Mouse (Mus musculus) limb, embryonic 15.5 days (tissue): ENCODE results near the gene Sfxn5. TPM values are rescaled to one million over a fixed set of nuclear protein-coding genes. Genes with fewer than 3 reads are reported as not detected.

Experiments
- ATAC-seq: fragments of 200-750 bp; cut with Nextera tagmentation; 2 replicates; pipeline ENCODE4 v1.8.0; 2017; ENCODE audit warnings: low read depth, moderate TSS enrichment; ENCODE audit not compliant: insufficient number of reproducible peaks, low FRiP score, low TSS enrichment
- H3K27ac ChIP-seq: fragments of 300-500 bp; sonication (generic); 2 replicates; pipeline ENCODE4 v1.5.1; 2015; ENCODE audit warnings: moderate library complexity, mild to moderate bottlenecking, inconsistent platforms
- H3K27me3 ChIP-seq: fragments of 300-500 bp; sonication (generic); 2 replicates; pipeline ENCODE4 v1.6.1; 2015; ENCODE audit warnings: inconsistent platforms
- H3K36me3 ChIP-seq: fragments of 300-500 bp; sonication (generic); 2 replicates; pipeline ENCODE4 v1.6.1; 2015; ENCODE audit warnings: inconsistent platforms
- H3K4me1 ChIP-seq: fragments of 300-500 bp; sonication (generic); 2 replicates; pipeline ENCODE4 v1.6.1; 2015; ENCODE audit warnings: inconsistent platforms
- H3K4me2 ChIP-seq: fragments of 300-500 bp; sonication (generic); 2 replicates; pipeline ENCODE4 v1.6.1; 2015; ENCODE audit warnings: mild to moderate bottlenecking, inconsistent platforms
- H3K4me3 ChIP-seq: fragments of 300-500 bp; sonication (generic); 2 replicates; pipeline ENCODE4 v1.5.1; 2015; ENCODE audit warnings: mild to moderate bottlenecking, inconsistent platforms
- H3K9ac ChIP-seq: fragments of 300-500 bp; sonication (generic); 2 replicates; pipeline ENCODE4 v1.6.1; 2015; ENCODE audit warnings: inconsistent platforms
- H3K9me3 ChIP-seq: fragments of 300-500 bp; sonication (generic); 2 replicates; pipeline ENCODE4 v1.6.1; 2016; ENCODE audit warnings: inconsistent platforms
- WGBS: fragments of 180-500 bp; shearing (Covaris S2); methylation state at CpG from one replicate; pipeline ENCODE4 v1.1.7; 2015; 5-methylcytosine and 5-hydroxymethylcytosine counted together
- polyA plus RNA-seq: library from polyadenylated mRNA; unstranded; fragments of >200 nt; fragmentation: Nextera tagmentation; extraction: Ambion mirVana; gene quantifications from 2 replicates; pipeline ENCODE4 v1.2.1, GENCODE M21; 2015

The Sfxn5 gene
- polyA plus RNA-seq, 1 experiment from 2014 or later, result 7.1 TPM

DNA sequence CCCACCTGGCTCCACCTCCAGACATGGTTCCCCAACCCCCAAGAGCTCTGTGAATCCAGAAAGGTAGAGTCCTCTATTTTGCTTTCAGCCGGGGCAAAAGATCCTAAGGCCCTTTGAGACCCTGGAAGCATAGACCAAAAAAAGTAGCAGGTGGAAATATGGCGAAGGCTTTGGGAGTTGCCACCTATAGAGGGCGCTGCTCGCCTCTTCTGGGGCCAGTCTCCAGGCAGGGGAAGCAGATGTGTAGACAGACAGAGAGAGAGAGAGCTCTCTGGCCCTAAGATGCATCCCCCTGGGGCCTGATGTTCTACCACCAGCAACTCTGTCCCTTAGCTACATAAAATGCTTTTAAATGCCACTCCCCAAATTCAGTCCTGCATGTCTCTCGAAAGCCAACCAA is 96.2 kb downstream of the Sfxn5 start:
- ATAC-seq, result no peak
- no peak overlapping the region for H3K9ac ChIP-seq
- H3K27me3 ChIP-seq, result no peaks in the 10 kb centered on the region
- peaks cover 24% of the 10 kb centered on the region for H3K4me1 ChIP-seq
- H3K27ac ChIP-seq, result no peak overlapping the region
- WGBS, result 43% methylated on average over 5 of the region's 5 CpGs
- H3K9me3 ChIP-seq, result no peaks in the 10 kb centered on the region
- no peak overlapping the region for H3K4me2 ChIP-seq
- H3K36me3 ChIP-seq, result no peaks in the 10 kb centered on the region
- H3K4me3 ChIP-seq, result no peak overlapping the region

DNA sequence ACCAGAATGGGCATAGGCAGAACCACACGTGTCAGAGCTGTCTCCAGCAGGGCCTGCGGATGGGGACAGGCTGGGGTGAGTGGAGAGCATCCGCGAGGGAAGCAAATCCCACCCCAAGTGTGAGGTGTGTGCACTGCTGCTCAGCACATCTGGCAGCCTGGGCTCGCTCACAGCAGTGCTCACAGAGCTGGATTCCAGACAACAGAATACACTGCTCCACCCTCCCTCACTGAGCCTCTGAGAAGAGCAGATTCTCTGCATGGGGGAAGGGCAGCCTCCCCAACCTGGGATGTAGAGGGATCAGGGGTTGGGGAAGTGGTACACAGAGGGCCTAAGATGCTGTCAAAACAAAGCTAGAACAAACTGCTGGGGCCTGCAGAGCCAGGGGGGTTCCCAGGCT is 98.4 kb downstream of the Sfxn5 start:
- Histone ChIP-seq H3K36me3 (no peaks in the 10 kb centered on the region), H3K27me3 (no peaks in the 10 kb centered on the region), H3K4me2 (no peak overlapping the region), H3K27ac (0 out of 2 replicates have a peak overlapping the region, but pooled peaks have one; percentile 0), H3K9ac (no peak overlapping the region), H3K4me1 (peaks cover 27% of the 10 kb centered on the region), H3K9me3 (no peaks in the 10 kb centered on the region), H3K4me3 (no peak overlapping the region)
- WGBS, result 25% methylated on average over 5 of the region's 5 CpGs
- ATAC-seq, result no peak

DNA sequence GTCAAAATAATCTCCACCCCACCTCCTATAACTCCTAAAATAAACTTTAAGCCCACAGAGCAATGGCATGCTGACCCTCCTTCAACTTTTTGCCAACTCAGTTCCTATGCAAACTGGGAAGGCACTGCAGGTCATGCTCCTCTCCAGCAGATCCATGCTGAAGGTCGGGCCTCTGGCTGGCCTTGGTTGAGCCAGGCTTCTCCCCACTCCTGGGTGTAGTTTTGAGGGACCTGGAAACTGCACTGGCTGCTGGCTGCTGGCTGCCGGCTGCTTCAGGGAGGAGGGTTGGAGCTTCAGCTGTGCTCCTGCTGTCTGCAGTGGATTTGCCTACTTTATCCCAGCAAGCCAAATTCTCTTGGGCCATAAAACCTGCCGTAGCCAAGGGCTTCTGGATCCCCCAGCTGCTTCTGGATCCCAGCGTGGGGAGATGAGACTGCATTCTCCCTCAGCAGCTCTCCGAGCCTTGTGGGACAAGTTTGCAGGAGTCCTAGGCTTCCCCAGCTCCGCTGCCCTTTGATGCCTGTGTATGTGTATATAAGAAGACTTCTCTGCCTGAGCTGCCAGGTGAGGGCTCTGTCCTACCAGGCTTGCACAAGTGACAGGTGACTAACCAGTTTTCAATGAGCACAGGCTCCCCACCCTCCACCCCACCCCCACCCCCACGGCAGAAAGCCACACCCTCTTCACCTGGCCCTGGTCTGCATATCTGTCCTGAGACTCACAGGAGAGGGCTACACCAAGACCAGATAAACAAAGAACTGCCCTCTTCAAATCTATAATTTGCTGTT is 100.2 kb downstream of the Sfxn5 start:
- Histone ChIP-seq H3K27me3 (no peaks in the 10 kb centered on the region), H3K4me2 (no peak overlapping the region), H3K4me1 (peaks cover 24% of the 10 kb centered on the region), H3K36me3 (no peaks in the 10 kb centered on the region), H3K9ac (no peak overlapping the region), H3K27ac (no peak overlapping the region), H3K4me3 (no peak overlapping the region), H3K9me3 (no peaks in the 10 kb centered on the region)
- no peak for ATAC-seq
- WGBS, result 21% methylated on average over 7 of the region's 7 CpGs

DNA sequence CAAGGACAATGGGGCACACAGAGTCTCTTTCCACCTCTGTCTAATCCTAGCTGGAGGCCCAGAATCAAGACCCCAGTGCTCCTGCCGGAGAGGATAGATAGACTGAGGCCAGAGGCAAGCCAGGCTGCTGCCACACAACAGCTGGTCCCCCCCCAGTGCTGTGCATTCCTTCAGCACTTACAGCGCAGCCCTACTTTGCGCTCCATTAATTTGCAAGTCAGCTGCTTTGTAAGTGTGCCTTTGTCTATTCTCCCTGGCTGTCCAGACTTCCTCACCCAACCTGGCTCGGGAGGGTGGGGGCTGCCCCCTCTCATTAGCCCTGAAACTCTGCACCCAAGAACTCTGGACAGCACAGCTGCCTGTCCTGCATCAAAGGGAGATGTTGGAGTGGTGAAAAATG is 101.2 kb downstream of the Sfxn5 start:
- Histone ChIP-seq H3K9ac (no peak overlapping the region), H3K27ac (no peak overlapping the region), H3K4me2 (no peak overlapping the region), H3K4me1 (peaks cover 24% of the 10 kb centered on the region), H3K4me3 (no peak overlapping the region), H3K27me3 (no peaks in the 10 kb centered on the region), H3K9me3 (no peaks in the 10 kb centered on the region), H3K36me3 (no peaks in the 10 kb centered on the region)
- WGBS, result 53% methylated on average over 4 of the region's 4 CpGs
- ATAC-seq, result no peak

DNA sequence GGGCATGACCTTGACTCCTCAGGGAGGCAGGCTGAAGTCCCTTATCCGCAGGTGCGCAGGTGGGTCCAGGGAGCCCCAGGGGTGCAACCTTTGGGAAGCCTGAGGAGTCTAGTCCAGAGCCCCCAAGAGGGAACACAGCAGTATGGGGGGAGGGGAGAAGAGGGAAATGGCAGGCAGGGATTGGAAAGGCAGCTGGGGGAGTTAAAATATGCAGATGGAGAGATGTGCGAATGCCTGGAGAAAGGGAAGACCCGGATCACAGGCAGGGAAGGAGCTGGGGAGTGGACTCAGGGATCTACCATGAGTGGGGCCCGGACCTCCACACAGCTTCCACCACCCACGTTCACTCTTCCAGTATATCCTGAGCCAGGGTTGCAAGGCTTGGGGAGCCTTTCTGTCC is 101.8 kb downstream of the Sfxn5 start:
- Histone ChIP-seq H3K4me3 (no peak overlapping the region), H3K9me3 (no peaks in the 10 kb centered on the region), H3K4me1 (peaks cover 24% of the 10 kb centered on the region), H3K4me2 (no peak overlapping the region), H3K36me3 (no peaks in the 10 kb centered on the region), H3K9ac (no peak overlapping the region), H3K27ac (no peak overlapping the region), H3K27me3 (no peaks in the 10 kb centered on the region)
- WGBS, result 29% methylated on average over 6 of the region's 6 CpGs
- ATAC-seq, result no peak

DNA sequence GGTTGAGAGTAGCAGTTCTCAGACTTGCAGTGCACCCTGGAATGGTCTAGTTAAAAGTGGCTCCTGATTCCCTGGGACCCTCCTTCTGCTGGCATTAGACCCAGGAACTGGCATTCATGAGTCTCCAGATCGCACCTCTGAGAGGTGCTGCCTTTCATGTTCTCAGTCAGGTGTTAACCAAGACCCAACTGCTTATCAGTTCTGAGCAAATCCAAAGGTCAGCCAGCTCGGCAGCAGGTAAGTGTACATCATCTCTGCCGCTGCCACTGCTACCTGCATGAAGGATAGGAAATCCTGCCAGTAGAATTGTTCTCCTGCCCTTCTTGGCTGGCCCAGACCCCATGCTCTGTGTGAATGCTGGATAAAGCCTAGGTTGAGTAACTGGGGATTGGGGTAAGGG is 102.5 kb downstream of the Sfxn5 start:
- Histone ChIP-seq H3K36me3 (no peaks in the 10 kb centered on the region), H3K27me3 (no peaks in the 10 kb centered on the region), H3K4me1 (peaks cover 24% of the 10 kb centered on the region), H3K27ac (no peak overlapping the region), H3K4me3 (no peak overlapping the region), H3K4me2 (no peak overlapping the region), H3K9ac (no peak overlapping the region), H3K9me3 (no peaks in the 10 kb centered on the region)
- ATAC-seq, result no peak
- WGBS, result 76% methylated on average over 3 of the region's 3 CpGs

DNA sequence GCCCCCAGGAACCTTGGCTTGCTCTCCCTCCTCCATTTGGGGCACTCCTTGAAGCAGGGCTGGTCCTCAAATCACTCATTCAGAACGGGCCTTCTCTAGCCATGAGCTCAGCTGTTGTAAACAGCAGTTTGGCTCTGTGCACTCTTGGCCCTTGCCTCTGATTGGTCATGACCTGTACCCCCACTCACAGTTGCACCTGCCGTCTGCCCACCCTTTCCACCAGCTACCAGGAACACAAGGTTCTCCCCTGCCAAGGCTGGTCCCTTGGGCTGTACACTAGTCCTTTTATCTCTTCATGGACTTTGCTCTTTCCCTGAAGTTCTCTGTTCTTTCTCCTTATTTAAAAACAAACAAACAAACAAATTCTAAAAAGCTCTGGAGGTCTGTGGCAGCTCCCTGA is 105.7 kb downstream of the Sfxn5 start:
- peaks cover 8% of the 10 kb centered on the region; the same call in 1 of the 2 replicates for H3K4me1 ChIP-seq
- H3K4me3 ChIP-seq, result no peak overlapping the region
- no peak for ATAC-seq
- H3K9ac ChIP-seq, result no peak overlapping the region
- no peak overlapping the region for H3K27ac ChIP-seq
- WGBS, result 56% methylated on average over 2 of the region's 2 CpGs
- H3K4me2 ChIP-seq, result no peak overlapping the region
- no peaks in the 10 kb centered on the region for H3K36me3 ChIP-seq
- H3K9me3 ChIP-seq, result no peaks in the 10 kb centered on the region
- no peaks in the 10 kb centered on the region for H3K27me3 ChIP-seq

DNA sequence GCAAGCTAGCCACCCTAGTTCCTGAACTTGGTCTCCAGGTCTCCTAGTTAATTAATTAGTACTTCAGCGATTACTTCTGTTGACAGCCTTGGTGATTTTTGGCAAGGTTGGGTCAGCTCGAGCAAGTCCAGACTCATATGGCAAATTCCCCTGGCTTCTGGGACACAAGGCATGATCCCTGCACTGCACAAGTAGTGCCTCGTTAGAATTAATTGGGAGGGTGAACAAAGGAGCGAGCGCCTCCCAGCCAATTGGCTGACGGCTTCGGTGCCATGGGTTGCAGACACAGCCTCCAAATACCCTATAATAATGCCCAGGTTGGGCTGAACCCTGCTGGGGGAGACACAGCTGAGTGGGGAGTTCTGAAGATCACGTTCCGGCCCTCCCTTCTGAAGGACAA is 106.7 kb downstream of the Sfxn5 start:
- Histone ChIP-seq H3K27ac (no peak overlapping the region), H3K4me2 (no peak overlapping the region), H3K9me3 (no peaks in the 10 kb centered on the region), H3K4me1 (peaks cover 7% of the 10 kb centered on the region; the same call in 1 of the 2 replicates), H3K9ac (no peak overlapping the region), H3K27me3 (no peaks in the 10 kb centered on the region), H3K4me3 (no peak overlapping the region), H3K36me3 (no peaks in the 10 kb centered on the region)
- no peak for ATAC-seq
- 48% methylated on average over 9 of the region's 9 CpGs for WGBS

DNA sequence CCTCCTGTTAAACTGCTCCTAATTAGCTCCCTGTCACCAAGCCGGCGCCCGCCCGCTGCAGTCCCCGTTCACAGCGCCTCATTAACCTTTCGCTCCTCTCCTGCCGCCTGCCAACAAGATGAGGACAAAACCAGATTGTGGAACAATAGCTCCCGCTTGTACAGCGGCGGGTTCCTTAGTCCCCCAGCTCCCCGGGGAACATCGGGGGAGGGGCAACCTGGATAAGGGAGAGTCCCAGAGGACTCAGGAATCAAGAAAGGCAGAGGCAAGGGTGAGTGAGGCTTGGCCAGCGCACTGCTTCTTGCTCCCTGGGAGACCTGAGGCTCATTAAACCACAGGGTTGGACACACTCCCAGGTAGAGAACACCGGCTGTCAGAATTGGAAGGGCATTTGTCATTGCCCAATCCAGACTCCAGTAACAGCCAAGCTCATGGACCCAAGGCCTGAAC is 108.8 kb downstream of the Sfxn5 start:
- H3K36me3 ChIP-seq, result no peaks in the 10 kb centered on the region
- H3K9me3 ChIP-seq, result no peaks in the 10 kb centered on the region
- H3K4me2 ChIP-seq, result no peak overlapping the region
- H3K27ac ChIP-seq, result no peak overlapping the region
- no peak overlapping the region for H3K9ac ChIP-seq
- WGBS, result 55% methylated on average over 15 of the region's 15 CpGs
- no peaks in the 10 kb centered on the region for H3K27me3 ChIP-seq
- ATAC-seq, result no peak
- H3K4me3 ChIP-seq, result no peak overlapping the region
- H3K4me1 ChIP-seq, result peaks cover 13% of the 10 kb centered on the region; the same call in 1 of the 2 replicates

DNA sequence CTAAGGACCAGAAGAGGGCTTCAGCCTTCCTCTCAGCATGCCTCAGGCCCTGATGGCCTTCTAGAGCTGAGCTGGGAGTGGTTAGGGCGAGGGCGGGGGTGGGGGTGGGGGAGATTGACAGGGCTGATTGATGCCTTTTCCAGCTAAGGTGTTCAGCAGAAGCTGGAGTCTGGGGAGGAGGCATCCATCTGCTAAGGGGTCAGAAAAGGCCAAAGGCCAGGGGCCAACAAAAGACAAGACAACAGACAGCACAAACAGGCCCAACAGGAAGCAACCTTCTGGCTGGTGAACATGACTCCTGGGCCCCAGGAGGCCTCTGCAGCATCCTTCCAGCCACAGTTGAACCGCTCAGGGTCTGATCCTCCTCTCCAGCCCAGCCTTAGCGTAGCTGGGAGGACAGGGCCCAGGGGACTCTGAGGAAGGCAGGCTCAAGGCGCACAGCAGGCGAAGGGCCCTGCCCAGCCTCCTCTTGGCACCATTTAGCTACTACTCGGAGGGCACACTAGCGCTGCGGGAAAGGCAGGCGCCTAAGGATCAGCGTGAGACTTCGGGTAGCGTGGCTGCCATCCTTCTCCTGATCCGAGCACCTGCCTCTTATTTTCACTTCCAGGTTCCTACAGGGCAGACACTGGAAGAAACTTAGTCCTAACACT is 109.6 kb downstream of the Sfxn5 start:
- Histone ChIP-seq H3K9ac (no peak overlapping the region), H3K9me3 (no peaks in the 10 kb centered on the region), H3K27ac (no peak overlapping the region), H3K4me3 (no peak overlapping the region), H3K4me2 (no peak overlapping the region), H3K27me3 (no peaks in the 10 kb centered on the region), H3K4me1 (peaks cover 13% of the 10 kb centered on the region; the same call in 1 of the 2 replicates), H3K36me3 (no peaks in the 10 kb centered on the region)
- no peak for ATAC-seq
- WGBS, result 55% methylated on average over 14 of the region's 14 CpGs

DNA sequence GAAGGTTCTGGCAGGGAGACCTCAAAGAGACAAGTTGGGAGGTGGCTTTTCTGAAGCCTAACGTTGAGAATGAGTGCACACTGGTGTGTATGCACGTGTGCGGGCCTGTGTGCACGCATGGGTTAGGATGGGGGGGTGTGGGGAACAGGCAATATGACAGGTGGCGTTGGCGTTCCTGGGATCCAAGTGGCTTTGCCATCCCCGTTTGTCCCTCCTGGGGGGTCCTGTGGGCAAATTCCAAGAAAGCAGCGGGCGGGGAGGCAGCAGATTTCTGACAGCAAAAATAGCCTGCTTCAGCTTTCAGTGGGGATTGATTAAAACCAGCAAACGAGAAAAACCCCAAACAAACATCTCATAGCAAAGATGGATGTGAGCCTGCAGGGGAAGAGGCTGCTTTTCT is 110.7 kb downstream of the Sfxn5 start:
- no peak overlapping the region for H3K4me2 ChIP-seq
- H3K9ac ChIP-seq, result no peak overlapping the region
- no peak overlapping the region for H3K4me3 ChIP-seq
- WGBS, result 68% methylated on average over 10 of the region's 10 CpGs
- ATAC-seq, result no peak
- H3K27ac ChIP-seq, result no peak overlapping the region
- H3K4me1 ChIP-seq, result peaks cover 13% of the 10 kb centered on the region; the same call in 1 of the 2 replicates
- H3K9me3 ChIP-seq, result no peaks in the 10 kb centered on the region
- no peaks in the 10 kb centered on the region for H3K36me3 ChIP-seq
- H3K27me3 ChIP-seq, result no peaks in the 10 kb centered on the region

DNA sequence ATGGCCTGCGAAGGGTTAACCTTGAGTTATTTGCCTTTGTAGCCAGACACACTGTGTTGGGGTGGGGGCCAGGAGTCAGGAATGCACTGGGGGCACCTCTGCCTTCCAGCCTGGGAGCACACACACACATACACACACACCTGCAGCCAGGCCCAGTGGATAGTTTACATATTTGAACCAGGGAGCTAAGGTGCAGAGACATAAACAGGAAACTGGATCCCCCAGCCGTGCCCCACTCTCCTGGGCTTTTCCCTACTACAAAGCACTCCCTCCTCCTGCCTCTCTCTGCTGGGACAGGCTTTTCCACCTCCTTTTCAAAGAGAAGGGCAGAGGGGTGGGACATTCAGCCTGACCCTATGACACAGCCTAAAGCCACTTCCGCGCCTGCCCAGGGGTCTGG is 112.3 kb downstream of the Sfxn5 start:
- Histone ChIP-seq H3K4me3 (no peak overlapping the region), H3K9me3 (no peaks in the 10 kb centered on the region), H3K27me3 (no peaks in the 10 kb centered on the region), H3K36me3 (no peaks in the 10 kb centered on the region), H3K27ac (no peak overlapping the region), H3K9ac (no peak overlapping the region), H3K4me2 (no peak overlapping the region), H3K4me1 (peaks cover 13% of the 10 kb centered on the region; the same call in 1 of the 2 replicates)
- 49% methylated on average over 4 of the region's 4 CpGs for WGBS
- no peak for ATAC-seq
